Mouse (Mus musculus) spleen, adult 2 months (tissue): ENCODE measurements around the gene Znrf4.

ENCODE experiments used
- CTCF ChIP-seq: fragments of 200-500 bp; IDR thresholded peaks from 2 replicates; pipeline ENCODE4 v1.5.1; 2011; ENCODE audit warnings: mild to moderate bottlenecking, inconsistent platforms; ENCODE audit not compliant: insufficient read depth, insufficient read length, insufficient replicate concordance; ENCODE audit errors: extremely low read depth
- POLR2A ChIP-seq: fragments of 200-500 bp; IDR thresholded peaks from 2 replicates; pipeline ENCODE4 v1.6.1; 2011; ENCODE audit warnings: low read depth, low read length, inconsistent platforms

DNA sequence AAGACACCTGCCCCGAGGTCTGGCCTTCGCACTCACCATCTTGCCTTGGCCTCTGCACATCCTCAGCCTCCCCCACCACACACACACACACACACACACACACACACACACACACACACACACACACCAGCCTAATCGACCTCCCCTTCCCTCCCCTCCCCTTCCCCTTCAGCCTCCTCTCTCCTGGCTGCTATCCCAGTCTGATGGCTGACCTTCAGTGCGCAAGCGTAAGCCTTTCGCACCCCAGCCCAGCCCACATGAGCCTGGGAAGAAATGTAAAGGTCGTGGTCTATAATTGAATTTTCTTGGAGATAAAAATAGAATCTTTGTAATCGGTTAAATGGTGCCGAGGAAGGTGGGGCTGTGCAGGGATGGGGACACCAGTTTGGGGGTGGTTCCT is 27.1 kb downstream of the Znrf4 start:
- TF ChIP-seq POLR2A (no peak), CTCF (no peak)
